Mouse (Mus musculus) C2C12 (cell line): ENCODE measurements around the gene Sugp1.

ENCODE experiments used
- CEBPB ChIP-seq: IDR thresholded peaks from one replicate; pipeline ENCODE4 v1.6.1; 2011; ENCODE audit warnings: low read depth, mild to moderate bottlenecking, control low read depth, moderate library complexity
- CTCF ChIP-seq: IDR thresholded peaks from one replicate; pipeline ENCODE4 v1.5.1; 2011; ENCODE audit not compliant: control insufficient read depth, insufficient read depth, insufficient read length
- MAX ChIP-seq: IDR thresholded peaks from one replicate; pipeline ENCODE4 v1.6.1; 2011; ENCODE audit warnings: mild to moderate bottlenecking, control low read depth
- MYOD1 ChIP-seq: IDR thresholded peaks from one replicate; pipeline ENCODE4 v1.6.1; 2011; ENCODE audit warnings: low read depth; ENCODE audit not compliant: control insufficient read depth, insufficient read length
- MYOG ChIP-seq: IDR thresholded peaks from one replicate; pipeline ENCODE4 v1.6.1; 2011; ENCODE audit not compliant: control insufficient read depth, insufficient read length; ENCODE audit errors: extremely low read depth
- USF1 ChIP-seq: IDR thresholded peaks from one replicate; pipeline ENCODE4 v1.6.1; 2011; ENCODE audit warnings: low read depth, mild to moderate bottlenecking, control low read depth, moderate library complexity

DNA sequence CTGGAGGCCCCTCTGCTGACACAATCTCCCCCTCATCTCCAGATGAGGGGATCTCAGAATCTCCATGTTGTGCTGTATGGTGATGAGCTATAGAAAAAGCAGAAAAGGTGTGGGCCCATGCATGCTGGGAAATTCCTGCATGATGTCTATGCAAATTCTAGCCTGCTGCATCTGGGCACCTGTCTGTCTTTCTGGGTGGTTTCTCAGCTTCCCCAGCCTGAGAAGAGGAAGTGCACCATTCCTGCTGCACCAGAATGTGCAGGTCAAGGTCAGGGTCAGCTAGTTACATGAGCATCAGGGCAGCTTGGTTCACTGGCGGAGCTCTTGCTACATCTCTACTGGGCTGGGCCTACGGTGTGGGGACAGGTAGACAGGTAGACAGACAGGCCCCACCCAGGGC lies 67.8 kb downstream of the Sugp1 start:
- TF ChIP-seq CTCF (no peak), USF1 (no peak), MAX (no peak), MYOD1 (no peak), CEBPB (no peak), MYOG (no peak)
